Mouse (Mus musculus) MEL (cell line): Measurements from ENCODE around the gene Rimklb. TPM values are rescaled to one million over a fixed set of nuclear protein-coding genes. Genes with fewer than 3 reads are reported as not detected.

ENCODE experiments used
- DNase-seq: peaks from one replicate; pipeline ENCODE4 v3.0.0; 2011; ENCODE audit warnings: low read depth, low spot score
- H3K27ac ChIP-seq: 2 replicates; pipeline ENCODE4 v1.5.1; 2012; ENCODE audit warnings: low read depth, mild to moderate bottlenecking, control low read depth, low read length, moderate library complexity; ENCODE audit not compliant: control insufficient read depth
- H3K27me3 ChIP-seq, 2 experiments: fragments of 150-350 bp in 1 of 2; sonication (generic) in 1 of 2; 2 replicates each; pipeline ENCODE4 v1.6.1; 2012; ENCODE audit warnings: low read length in 2 of 2, mild to moderate bottlenecking in 2 of 2, improper control_type of control experiment in 1 of 2, moderate library complexity in 1 of 2; ENCODE audit not compliant: insufficient read depth in 2 of 2, control insufficient read depth in 1 of 2
- H3K36me3 ChIP-seq, 2 experiments: 2 replicates each; pipeline ENCODE4 v1.6.1; 2012 to 2014; ENCODE audit warnings: low read length in 2 of 2, improper control_type of control experiment in 1 of 2, inconsistent platforms in 1 of 2, mild to moderate bottlenecking in 1 of 2; ENCODE audit not compliant: insufficient read depth in 2 of 2, control insufficient read depth in 1 of 2
- H3K4me1 ChIP-seq, 2 experiments: fragments of 150-350 bp in 1 of 2; sonication (generic) in 1 of 2; 2 replicates each; pipeline ENCODE4 v1.6.1; 2012; ENCODE audit warnings: low read length in 2 of 2, improper control_type of control experiment in 1 of 2, mild to moderate bottlenecking in 1 of 2; ENCODE audit not compliant: insufficient read depth in 2 of 2, control insufficient read depth in 1 of 2
- H3K4me3 ChIP-seq, 2 experiments: fragments of 150-350 bp in 1 of 2; sonication (generic) in 1 of 2; 2 replicates each; pipeline ENCODE4 v1.5.1; 2012; ENCODE audit warnings: low read depth in 2 of 2, low read length in 2 of 2, mild to moderate bottlenecking in 2 of 2, moderate library complexity in 2 of 2, control low read depth in 1 of 2, improper control_type of control experiment in 1 of 2; ENCODE audit not compliant: control insufficient read depth in 1 of 2, insufficient read depth in 1 of 2
- H3K79me2 ChIP-seq: 2 replicates; pipeline ENCODE4 v1.6.1; 2012; ENCODE audit warnings: mild to moderate bottlenecking, low read length, moderate library complexity; ENCODE audit not compliant: control insufficient read depth, poor library complexity, insufficient read depth
- H3K9ac ChIP-seq: 2 replicates; pipeline ENCODE4 v1.6.1; 2012; ENCODE audit warnings: low read depth, mild to moderate bottlenecking, control low read depth, low read length, moderate library complexity; ENCODE audit not compliant: control insufficient read depth, poor library complexity, severe bottlenecking
- H3K9me3 ChIP-seq: fragments of 150-350 bp; sonication (generic); replicated peaks from 2 replicates; pipeline ENCODE4 v1.6.1; 2012; ENCODE audit warnings: mild to moderate bottlenecking, low read length, improper control_type of control experiment, moderate library complexity; ENCODE audit not compliant: insufficient read depth
- BHLHE40 ChIP-seq: IDR thresholded peaks from 2 replicates; pipeline ENCODE4 v1.6.1; 2012; ENCODE audit warnings: low read depth, mild to moderate bottlenecking, inconsistent platforms, low read length, improper control_type of control experiment, borderline replicate concordance
- CHD2 ChIP-seq: IDR thresholded peaks from 2 replicates; pipeline ENCODE4 v1.6.1; 2011; ENCODE audit warnings: low read length, improper control_type of control experiment
- CTCF ChIP-seq, 3 experiments: IDR thresholded peaks in 2 of 3; conservative IDR thresholded peaks in 1 of 3; 2 replicates each; pipeline ENCODE4 v1.5.1; 2011 to 2012; ENCODE audit warnings: low read length in 3 of 3, low read depth in 2 of 3, mild to moderate bottlenecking in 2 of 3, improper control_type of control experiment in 1 of 3, inconsistent platforms in 1 of 3, mixed read lengths in 1 of 3, moderate library complexity in 1 of 3; ENCODE audit not compliant: control insufficient read depth in 1 of 3, insufficient read depth in 1 of 3, poor library complexity in 1 of 3, severe bottlenecking in 1 of 3
- E2F4 ChIP-seq: IDR thresholded peaks from 2 replicates; pipeline ENCODE4 v1.6.1; 2011; ENCODE audit warnings: low read depth, low read length, improper control_type of control experiment, borderline replicate concordance
- ELF1 ChIP-seq: IDR thresholded peaks from 2 replicates; pipeline ENCODE4 v1.6.1; 2014; ENCODE audit warnings: low read depth, mild to moderate bottlenecking, inconsistent platforms, low read length, improper control_type of control experiment, moderate library complexity
- EP300 ChIP-seq, 2 experiments: IDR thresholded peaks; 2 replicates each; pipeline ENCODE4 v1.6.1; 2011; ENCODE audit warnings: improper control_type of control experiment in 2 of 2, low read length in 2 of 2, low read depth in 1 of 2, mild to moderate bottlenecking in 1 of 2
- HCFC1 ChIP-seq: IDR thresholded peaks from 2 replicates; pipeline ENCODE4 v1.6.1; 2012; ENCODE audit warnings: low read depth, mild to moderate bottlenecking, inconsistent platforms, low read length, improper control_type of control experiment, moderate library complexity
- JUND ChIP-seq: IDR thresholded peaks from 2 replicates; pipeline ENCODE4 v1.6.1; 2011; ENCODE audit warnings: low read depth, mild to moderate bottlenecking, improper control_type of control experiment, low read length
- KAT2A ChIP-seq: conservative IDR thresholded peaks from 2 replicates; pipeline ENCODE4 v1.6.1; 2012; ENCODE audit warnings: low read depth, low read length, improper control_type of control experiment, inconsistent platforms
- MAX ChIP-seq: IDR thresholded peaks from 2 replicates; pipeline ENCODE4 v1.6.1; 2011; ENCODE audit warnings: low read length, improper control_type of control experiment
- MAZ ChIP-seq: IDR thresholded peaks from 2 replicates; pipeline ENCODE4 v1.6.1; 2012; ENCODE audit warnings: low read depth, mild to moderate bottlenecking, inconsistent platforms, low read length, improper control_type of control experiment
- MEF2A ChIP-seq: IDR thresholded peaks from 2 replicates; pipeline ENCODE4 v1.6.1; 2014; ENCODE audit warnings: low read depth, mild to moderate bottlenecking, inconsistent platforms, low read length, improper control_type of control experiment; ENCODE audit not compliant: poor library complexity, insufficient replicate concordance, severe bottlenecking; ENCODE audit errors: extremely low read depth
- MXI1 ChIP-seq: IDR thresholded peaks from 2 replicates; pipeline ENCODE4 v1.6.1; 2011; ENCODE audit warnings: mild to moderate bottlenecking, low read depth, low read length, improper control_type of control experiment
- MYC ChIP-seq: IDR thresholded peaks from 2 replicates; pipeline ENCODE4 v1.6.1; 2011; ENCODE audit warnings: low read depth, mild to moderate bottlenecking, low read length, improper control_type of control experiment, moderate library complexity
- POLR2AphosphoS2 ChIP-seq: IDR thresholded peaks from 2 replicates; pipeline ENCODE4 v1.6.1; 2011; ENCODE audit warnings: low read length, improper control_type of control experiment
- RAD21 ChIP-seq: IDR thresholded peaks from 2 replicates; pipeline ENCODE4 v1.6.1; 2011; ENCODE audit warnings: mild to moderate bottlenecking, low read depth, low read length, improper control_type of control experiment
- RCOR1 ChIP-seq: IDR thresholded peaks from 2 replicates; pipeline ENCODE4 v1.6.1; 2012; ENCODE audit warnings: low read depth, mild to moderate bottlenecking, inconsistent platforms, low read length, improper control_type of control experiment
- SMC3 ChIP-seq: IDR thresholded peaks from 2 replicates; pipeline ENCODE4 v1.6.1; 2011; ENCODE audit warnings: low read depth, low read length, improper control_type of control experiment
- TAL1 ChIP-seq: IDR thresholded peaks from 2 replicates; pipeline ENCODE4 v1.6.1; 2012; ENCODE audit warnings: mild to moderate bottlenecking, inconsistent platforms, low read length, moderate library complexity, mixed read lengths
- TCF12 ChIP-seq: IDR thresholded peaks from 2 replicates; pipeline ENCODE4 v1.6.1; 2014; ENCODE audit warnings: low read depth, mild to moderate bottlenecking, inconsistent platforms, low read length, improper control_type of control experiment, moderate library complexity
- UBTF ChIP-seq: IDR thresholded peaks from 2 replicates; pipeline ENCODE4 v1.6.1; 2012; ENCODE audit warnings: low read depth, mild to moderate bottlenecking, inconsistent platforms, low read length, improper control_type of control experiment, moderate library complexity, borderline replicate concordance; ENCODE audit not compliant: insufficient read depth
- USF1 ChIP-seq: IDR thresholded peaks from 2 replicates; pipeline ENCODE4 v1.6.1; 2014; ENCODE audit warnings: low read depth, mild to moderate bottlenecking, inconsistent platforms, low read length, improper control_type of control experiment, moderate library complexity
- USF2 ChIP-seq, 2 experiments: IDR thresholded peaks; 2 replicates each; pipeline ENCODE4 v1.6.1; 2011 to 2012; ENCODE audit warnings: improper control_type of control experiment in 2 of 2, low read length in 2 of 2, borderline replicate concordance in 1 of 2, inconsistent platforms in 1 of 2, low read depth in 1 of 2, mild to moderate bottlenecking in 1 of 2; ENCODE audit not compliant: insufficient read depth in 1 of 2
- ZNF384 ChIP-seq: IDR thresholded peaks from 2 replicates; pipeline ENCODE4 v1.6.1; 2012; ENCODE audit warnings: low read depth, mild to moderate bottlenecking, inconsistent platforms, low read length, improper control_type of control experiment
- polyA plus RNA-seq, 2 experiments: library from polyadenylated mRNA; stranded (reverse) in 1 of 2; unstranded in 1 of 2; fragments of >175 nt in 1 of 2; fragments of >200 nt in 1 of 2; gene quantifications; 2 replicates each; pipeline versions ENCODE4 v1.2.1 to v1.2.4; 2012; ENCODE audit warnings: low replicate concordance in 2 of 2, low read depth in 1 of 2; ENCODE audit not compliant: insufficient read length in 2 of 2, insufficient read depth in 1 of 2, missing spikeins in 1 of 2
- total RNA-seq: library from RNA; depleted of rRNA; stranded (reverse); fragments of 300-350 nt; gene quantifications from 2 replicates; pipeline ENCODE4 v1.2.3, GENCODE M21; 2012

Gene Rimklb
- total and polyA plus RNA-seq, 3 experiments: 0.04 to 0.08 TPM; not detected in 1

DNA sequence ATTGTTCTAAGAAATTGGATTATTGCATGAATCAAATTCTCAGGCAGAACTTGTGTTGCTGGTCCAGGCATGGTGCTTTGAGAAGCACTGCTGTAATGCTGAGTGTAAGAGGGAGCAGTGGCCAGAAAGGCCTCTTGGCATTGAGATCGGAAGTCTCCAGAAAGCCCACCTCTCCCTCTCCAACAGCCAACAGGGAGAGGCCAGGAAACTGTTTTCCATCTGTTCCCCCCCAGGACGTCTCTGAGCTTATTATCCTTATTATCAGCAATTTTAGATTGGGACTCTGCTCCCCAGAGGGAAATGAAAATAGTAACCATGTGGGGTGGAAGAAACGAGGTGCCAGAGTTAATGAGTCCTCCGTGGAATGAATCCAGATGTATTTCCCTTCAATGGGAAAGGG, 82.2 kb downstream of the Rimklb start:
- TF ChIP-seq RCOR1 (no peak), EP300 (IDR thresholded peaks at IDR 0.05; ENCODE audit: low read depth in 1 of 2, low read length in 2 of 2) (no peak), HCFC1 (no peak), KAT2A (no peak), MEF2A (no peak)
- TF ChIP-seq, all 39 proteins: peak for 0
- no peaks in the 10 kb centered on the region for H3K9me3 ChIP-seq
- H3K27ac ChIP-seq: no peak overlapping the region
- H3K4me1 ChIP-seq: no peaks in the 10 kb centered on the region
- no peak overlapping the region for H3K9ac ChIP-seq
- H3K79me2 ChIP-seq: no peaks in the 10 kb centered on the region
- H3K27me3 ChIP-seq: peaks cover 0 to 3% of the 10 kb centered on the region in 2 experiments; a peak in 3 of 4 replicates
- no peaks in the 10 kb centered on the region for H3K36me3 ChIP-seq
- no peak overlapping the region for H3K4me3 ChIP-seq
- no peak for DNase-seq

DNA sequence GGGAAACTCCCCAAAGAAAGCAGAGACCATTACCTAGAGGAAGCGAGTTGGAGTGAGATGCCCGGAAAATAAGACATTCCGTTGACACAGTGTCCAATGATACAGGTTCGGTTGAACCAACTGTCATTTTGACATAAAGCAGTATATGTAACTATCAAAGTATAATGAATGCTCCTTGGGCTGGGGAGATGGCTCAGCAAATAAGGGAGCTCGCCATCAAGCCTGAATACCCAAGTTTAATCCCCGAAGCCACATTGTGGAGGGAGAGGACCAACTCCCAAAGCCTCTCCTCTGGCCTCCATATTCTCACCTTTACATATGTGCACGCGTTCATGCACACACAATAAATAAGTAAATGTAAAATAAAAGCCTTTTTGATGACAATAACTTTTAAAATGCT, 87.3 kb downstream of the Rimklb start:
- Histone ChIP-seq H3K36me3 (no peaks in the 10 kb centered on the region), H3K4me1 (no peaks in the 10 kb centered on the region), H3K27me3 (peaks cover 0 to 10% of the 10 kb centered on the region in 2 experiments; a peak in 3 of 4 replicates), H3K9me3 (no peaks in the 10 kb centered on the region), H3K9ac (no peak overlapping the region), H3K27ac (no peak overlapping the region), H3K79me2 (no peaks in the 10 kb centered on the region), H3K4me3 (no peak overlapping the region)
- TF ChIP-seq POLR2AphosphoS2 (no peak), CTCF (IDR thresholded peaks at IDR 0.05 in 2 of 3, conservative IDR thresholded peaks at IDR 0.05 in 1 of 3; ENCODE audit: control insufficient read depth in 1 of 3, insufficient read depth in 1 of 3, low read depth in 2 of 3, low read length in 3 of 3, poor library complexity in 1 of 3, severe bottlenecking in 1 of 3) (no peak), MEF2A (no peak), USF1 (no peak), JUND (no peak), KAT2A (no peak), EP300 (IDR thresholded peaks at IDR 0.05; ENCODE audit: low read depth in 1 of 2, low read length in 2 of 2) (no peak), USF2 (IDR thresholded peaks at IDR 0.05; ENCODE audit: borderline replicate concordance in 1 of 2, insufficient read depth in 1 of 2, low read depth in 1 of 2, low read length in 2 of 2) (no peak), MXI1 (no peak)
- no peak for DNase-seq

DNA sequence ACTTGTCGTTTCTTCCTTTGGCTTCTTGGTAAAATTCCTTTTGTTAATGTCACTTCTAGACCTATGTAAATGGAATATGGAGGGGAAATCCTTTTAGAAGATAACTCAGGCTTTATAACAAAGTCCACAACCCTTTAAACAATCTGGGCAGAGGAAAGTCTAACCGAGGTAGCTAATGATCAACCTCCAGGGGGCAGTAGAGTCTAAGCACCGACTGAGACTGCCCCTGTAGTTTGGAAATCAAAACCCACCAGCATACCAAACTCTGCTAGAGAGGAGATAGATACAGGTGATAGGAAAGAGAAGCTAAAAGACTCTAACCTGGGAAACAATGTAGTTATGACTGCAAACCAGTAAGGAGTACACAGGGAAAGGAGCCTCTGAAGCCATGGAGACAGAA, 96.3 kb downstream of the Rimklb start:
- H3K4me1 ChIP-seq: no peaks in the 10 kb centered on the region
- H3K27ac ChIP-seq: no peak overlapping the region
- H3K9ac ChIP-seq: no peak overlapping the region
- DNase-seq: peak; percentile 64
- no peaks in the 10 kb centered on the region for H3K9me3 ChIP-seq
- H3K4me3 ChIP-seq: no peak overlapping the region
- no peaks in the 10 kb centered on the region for H3K36me3 ChIP-seq
- peaks cover 0 to 4% of the 10 kb centered on the region in 2 experiments; a peak in 3 of 4 replicates for H3K27me3 ChIP-seq
- no peaks in the 10 kb centered on the region for H3K79me2 ChIP-seq
- no peak for TF ChIP-seq RCOR1
- TF ChIP-seq CHD2: no peak
- TF ChIP-seq MAZ: no peak
- no peak for TF ChIP-seq TAL1
- TF ChIP-seq ELF1: no peak
- peak; percentile 75 for TF ChIP-seq RAD21
- no peak for TF ChIP-seq ZNF384
- no peak for TF ChIP-seq MYC
- TF ChIP-seq TCF12: no peak
- TF ChIP-seq MEF2A: no peak
- TF ChIP-seq SMC3: peak; percentile 75
- no peak for TF ChIP-seq UBTF
- TF ChIP-seq BHLHE40: no peak
- no peak for TF ChIP-seq KAT2A
- TF ChIP-seq E2F4: no peak
- no peak for TF ChIP-seq MAX
- peak; percentile 67 to 86 (median 74) for TF ChIP-seq CTCF (IDR thresholded peaks at IDR 0.05 in 2 of 3, conservative IDR thresholded peaks at IDR 0.05 in 1 of 3; ENCODE audit: control insufficient read depth in 1 of 3, insufficient read depth in 1 of 3, low read depth in 2 of 3, low read length in 3 of 3, poor library complexity in 1 of 3, severe bottlenecking in 1 of 3)
